Mouse (Mus musculus): Measurements from ENCODE around the gene Tbc1d17.

The Tbc1d17 gene

DNA sequence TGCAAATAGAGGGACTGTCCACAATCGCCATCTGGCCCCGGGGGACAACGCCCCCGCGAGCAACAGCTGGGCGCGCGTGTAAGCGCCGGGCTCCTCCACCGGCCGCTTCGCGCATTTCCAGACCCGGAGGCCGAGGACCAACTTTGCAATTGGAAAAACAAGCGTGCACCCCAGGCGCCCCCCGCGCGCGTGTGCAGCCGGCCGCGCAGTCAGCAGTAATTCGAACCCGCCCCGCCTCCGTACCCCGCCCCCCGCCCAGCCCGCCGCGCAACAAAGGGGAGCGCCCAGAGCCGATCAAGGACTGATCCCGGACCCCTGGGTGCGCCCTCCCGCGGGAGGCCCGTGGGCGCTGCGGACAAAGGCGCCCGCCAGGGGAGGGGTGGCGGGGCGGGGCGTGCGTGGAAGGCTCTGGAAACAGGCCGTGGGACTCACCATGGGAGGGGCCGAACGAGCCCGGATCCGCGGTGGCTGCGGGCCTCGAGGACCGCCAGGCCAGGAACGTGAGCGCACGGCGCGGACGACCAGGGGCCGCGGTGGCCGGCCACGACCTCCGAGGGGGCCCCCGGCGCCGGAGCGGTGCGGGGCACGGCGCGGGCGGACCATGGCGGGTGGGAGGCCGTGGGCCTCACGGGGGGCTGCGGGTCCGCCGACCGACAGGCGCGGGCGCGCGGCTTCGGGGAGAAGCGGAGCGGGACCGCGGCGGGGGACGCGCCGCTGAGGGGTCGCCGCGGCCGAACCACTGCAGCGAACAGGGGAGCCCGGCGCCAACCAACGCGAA is 20.2 kb upstream of the Tbc1d17 start:
- peak; percentile 50 for DNase-seq

DNA sequence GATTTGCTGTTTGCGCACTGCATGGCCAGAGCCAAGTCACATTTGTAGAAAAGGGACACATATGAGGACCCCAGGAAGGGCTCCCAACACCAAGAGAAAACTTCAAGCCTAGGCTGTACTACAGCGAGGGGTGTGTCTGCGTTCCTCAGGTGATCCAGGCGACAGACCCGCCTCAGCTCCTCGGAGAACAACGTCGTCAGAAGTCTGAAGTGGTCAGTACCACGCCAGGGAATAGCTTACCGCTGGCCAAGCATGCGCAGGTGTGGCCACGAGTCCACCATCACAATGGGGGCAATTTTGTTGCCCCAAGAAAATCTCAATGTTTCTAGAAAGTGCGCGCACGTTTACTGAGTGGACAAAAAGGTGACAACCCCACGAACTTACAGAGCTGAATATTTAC is 19.6 kb upstream of the Tbc1d17 start:
- no peak for DNase-seq

DNA sequence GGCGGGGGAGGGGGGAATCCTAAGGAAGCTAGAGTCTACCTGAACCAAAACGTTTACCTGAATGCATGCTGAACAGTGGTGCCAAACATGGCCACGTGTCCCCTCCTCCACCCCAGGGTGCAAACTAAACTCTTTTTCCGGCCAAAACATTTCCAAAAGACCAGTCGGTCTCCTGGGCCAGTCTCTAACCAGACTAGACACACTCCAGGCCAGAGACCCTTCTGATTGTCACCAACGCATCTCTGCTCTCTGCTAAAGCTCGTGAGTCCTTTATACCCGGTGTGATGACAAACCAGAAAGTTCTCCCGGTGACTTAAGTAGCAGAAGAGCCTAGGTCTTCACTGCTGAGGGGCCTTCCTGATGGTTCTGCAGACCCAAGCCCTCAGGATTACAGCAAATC is 18.9 kb upstream of the Tbc1d17 start:
- DNase-seq, result no peak

DNA sequence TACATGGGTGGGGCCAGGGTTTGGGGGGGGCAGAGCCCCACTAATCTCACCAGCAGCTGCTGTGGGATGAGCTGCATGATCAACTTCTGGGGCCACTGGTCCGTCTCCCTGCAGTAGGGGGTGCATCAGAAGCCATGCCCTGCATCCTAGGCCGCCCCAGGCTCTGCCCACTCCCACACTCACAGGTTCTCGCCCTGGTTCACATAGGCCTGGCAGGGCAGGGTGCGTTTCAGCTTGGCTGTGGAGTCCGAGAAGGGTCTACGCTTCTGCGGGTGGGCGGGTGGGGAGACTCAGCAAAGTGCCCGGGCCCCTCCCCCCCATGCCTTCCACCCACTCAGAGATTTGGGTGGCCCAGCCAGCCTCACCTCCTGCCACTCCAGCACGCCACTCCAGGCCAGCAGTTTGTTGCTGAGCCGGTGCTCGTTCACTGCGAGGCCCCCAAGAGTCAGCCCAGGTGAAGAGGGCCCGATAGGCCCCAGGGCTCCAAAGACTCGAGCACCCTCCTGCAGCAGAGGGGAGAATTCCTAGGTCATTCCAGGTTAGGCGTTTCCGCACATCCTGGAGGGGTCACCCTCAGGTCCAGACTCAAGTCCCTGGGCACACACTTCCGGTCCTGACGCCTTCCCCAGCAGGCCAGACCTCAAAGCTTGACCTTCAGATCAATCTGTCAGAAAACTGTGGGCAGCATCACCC is 18.3 kb upstream of the Tbc1d17 start:
- no peak for DNase-seq

DNA sequence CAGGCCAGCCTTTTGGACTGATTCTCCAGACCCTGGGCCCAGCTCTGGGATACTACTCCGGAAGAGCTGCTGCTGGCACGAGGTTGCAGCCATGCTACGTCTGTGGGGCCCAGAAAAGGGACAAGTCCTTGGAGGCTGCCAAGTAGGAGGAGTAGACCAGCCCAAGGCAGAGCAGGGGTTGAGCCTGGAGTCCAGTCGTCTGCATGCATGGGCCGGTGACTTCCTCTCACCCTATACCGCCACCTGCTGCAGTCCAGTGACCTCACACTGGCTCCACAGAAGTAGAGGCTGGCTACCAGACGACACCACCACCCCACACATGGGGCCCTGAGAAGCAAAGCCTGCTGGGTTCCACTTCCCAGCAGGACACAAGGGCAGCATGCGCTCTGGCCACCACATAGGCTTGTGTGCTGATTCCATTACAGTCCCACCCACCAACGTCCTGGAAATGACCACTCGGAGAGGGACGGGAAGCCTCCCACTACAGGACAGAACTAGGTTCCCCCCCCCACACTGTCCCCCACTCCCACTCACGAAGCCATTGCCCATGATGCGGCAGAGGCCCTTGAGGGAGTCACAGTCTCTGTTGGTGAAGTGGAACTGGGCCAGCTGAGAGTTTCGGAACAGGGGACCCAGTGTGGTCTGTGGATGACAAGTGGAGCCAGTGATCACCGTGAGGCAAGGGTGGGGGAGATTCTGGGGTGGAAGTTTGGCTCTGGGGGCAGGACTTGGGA is 17.6 kb upstream of the Tbc1d17 start:
- DNase-seq, result no peak

DNA sequence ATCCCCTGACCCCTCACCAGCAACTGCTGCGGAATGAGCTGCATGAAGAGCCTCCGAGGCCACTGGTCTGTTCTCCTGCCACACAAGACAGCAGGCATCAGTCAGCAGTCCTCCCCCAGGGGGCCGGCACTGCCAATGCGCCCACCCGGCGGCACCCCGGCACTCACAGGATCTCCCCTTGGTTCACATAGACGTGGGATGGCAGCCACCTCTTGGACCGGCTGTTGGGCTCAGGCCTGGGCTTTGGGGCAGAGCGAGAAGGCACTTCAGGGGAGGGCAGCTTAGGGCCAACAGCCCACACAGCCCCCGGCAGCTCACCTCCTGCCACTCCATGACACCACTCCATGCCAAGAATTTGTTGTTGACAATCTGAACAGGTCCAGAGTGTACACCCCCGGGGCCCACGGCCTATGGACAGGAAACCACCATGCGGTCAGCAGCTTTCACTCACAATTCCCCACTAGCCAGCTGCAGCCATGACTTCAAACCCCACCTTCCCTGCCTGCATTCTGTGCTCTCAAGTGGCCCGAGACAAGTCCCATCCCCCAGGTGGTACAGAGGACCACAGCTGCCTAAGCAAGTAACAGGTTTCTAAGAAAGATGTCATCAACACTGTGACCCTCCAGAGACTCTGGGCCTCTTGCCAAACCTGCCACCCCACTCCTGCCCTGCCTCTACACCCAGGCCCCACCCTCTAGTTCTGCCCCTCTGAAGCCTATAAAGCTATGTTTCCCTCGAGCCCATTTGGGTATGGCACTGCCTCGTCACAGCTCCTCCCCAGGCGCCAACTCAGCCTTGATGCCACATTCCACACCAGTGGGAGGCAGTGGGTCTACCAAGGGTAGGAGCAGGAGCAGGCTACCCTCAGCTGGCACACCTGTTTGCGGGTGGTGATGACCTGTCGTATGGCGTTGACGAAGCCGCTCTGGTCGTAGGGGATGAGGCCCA is 16.0 kb upstream of the Tbc1d17 start:
- DNase-seq, result no peak

DNA sequence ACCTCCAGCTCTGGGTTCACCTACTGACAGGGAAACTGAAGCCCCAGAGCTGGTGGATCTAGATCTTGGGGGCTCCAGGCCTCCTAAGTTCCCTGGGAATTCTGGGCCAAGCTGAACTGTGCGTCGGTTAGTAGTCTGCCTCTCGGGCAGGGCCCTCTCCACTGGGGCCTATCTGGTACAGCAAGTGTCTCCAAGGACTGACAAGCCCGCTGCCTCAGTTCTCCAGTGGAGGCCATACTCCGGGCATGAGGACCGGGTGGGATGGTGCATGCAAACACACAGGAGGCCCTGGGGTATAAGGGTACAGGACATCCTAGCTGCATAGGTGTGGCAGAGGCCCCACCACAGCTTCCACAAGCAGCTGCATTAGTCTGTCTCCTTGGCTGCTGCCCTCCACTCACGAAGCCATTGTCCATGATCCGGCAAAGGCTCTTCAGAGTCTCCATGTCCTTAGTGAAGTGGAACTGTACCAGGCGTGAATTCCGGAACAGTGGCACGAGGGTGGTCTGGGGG is 15.2 kb upstream of the Tbc1d17 start:
- DNase-seq, result no peak

DNA sequence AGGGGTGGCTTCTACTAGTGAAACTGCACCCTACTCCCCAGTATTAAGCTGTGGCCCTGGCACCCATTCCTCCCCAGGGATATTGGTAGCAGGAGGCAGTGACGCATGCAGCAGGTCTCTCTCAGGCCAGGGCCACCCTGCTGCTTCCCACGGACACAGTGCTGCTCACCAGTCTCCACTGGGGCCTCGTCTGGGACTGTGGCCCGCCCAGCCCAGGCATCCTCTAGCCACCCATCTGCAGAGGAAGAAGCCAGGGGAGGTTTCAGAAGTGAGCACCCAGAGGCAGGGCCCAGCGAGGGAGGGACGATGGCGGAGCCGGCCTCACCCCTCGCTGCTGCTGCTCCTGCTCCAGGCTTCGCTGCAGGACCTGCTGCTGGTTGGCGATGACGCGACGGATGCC is 14.3 kb upstream of the Tbc1d17 start:
- no peak for DNase-seq

DNA sequence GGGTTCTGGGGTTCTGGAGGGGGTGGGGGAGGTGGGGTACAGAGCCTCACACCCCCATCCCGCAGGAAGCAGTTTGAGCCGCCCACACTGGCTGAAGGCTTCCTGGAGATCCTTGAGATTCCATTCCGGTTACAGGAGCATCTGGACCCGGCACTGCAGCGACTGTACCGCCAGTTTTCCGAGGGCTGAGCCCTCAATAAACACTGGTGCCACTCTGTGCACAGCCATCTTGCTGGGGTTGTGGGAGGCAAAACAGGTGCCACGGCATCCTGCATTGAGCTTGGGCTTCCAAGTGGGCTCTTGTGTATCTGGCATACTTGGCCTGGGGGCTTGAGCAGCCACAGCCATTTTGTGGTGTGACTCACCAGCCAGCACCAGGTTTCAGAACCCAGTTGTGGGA is 13.6 kb upstream of the Tbc1d17 start:
- no peak for DNase-seq

DNA sequence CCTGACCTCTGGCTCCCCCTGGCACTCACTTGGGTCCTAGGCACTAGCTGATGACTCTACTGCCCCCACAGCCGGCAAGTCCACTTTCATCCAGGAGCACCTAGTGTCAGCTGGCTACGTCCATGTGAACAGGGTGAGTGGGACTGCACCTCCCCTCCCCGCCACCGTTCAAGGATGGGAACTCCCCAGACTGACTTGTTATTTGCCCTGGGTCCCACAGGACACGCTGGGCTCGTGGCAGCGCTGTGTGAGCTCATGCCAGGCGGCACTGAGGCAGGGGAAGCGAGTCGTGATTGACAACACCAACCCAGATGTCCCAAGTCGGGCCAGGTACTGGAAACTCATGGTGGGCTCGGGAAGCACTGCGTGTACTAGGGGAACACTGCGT is 12.5 kb upstream of the Tbc1d17 start:
- no peak for DNase-seq

DNA sequence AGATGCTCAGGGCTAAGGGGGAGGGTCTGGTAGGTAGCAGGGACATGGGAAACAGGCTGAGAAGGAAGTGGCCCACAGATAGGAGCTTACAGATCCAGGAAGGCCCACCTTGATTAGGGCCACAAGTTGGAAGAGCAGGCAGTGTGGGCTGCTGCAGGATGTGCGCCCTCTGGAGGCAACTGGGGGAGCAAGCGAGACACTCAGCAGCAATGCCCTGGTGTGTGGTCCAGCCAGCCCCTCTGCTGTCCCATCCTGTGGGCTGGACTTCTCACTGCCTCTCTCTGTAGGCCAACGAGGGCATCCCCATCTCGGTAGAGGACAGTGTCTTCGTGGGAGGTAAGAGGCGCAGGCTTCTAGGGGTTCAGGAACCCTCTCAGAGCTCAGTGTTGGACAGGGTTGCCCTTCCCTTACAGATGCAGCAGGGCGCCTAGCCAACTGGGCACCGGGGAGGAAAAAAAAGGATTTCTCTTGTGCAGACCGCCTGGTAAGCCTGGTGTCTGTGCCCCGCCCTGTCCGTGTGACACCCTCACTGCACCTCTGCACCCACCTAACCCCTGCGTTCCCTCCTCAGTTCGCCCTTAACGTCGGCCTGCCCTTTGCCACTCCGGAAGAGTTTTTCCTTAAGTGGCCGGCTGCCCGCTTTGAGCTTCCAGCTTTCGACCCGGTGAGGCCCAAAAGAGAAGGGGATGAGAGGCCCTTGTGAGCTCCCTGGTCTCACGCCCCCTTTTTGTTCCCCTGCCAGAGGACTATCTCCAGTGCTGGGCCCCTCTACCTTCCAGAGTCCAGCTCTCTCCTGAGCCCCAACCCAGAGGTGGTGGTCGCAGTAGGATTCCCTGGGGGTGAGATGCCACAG is 11.9 kb upstream of the Tbc1d17 start:
- DNase-seq, result peak; percentile 77

DNA sequence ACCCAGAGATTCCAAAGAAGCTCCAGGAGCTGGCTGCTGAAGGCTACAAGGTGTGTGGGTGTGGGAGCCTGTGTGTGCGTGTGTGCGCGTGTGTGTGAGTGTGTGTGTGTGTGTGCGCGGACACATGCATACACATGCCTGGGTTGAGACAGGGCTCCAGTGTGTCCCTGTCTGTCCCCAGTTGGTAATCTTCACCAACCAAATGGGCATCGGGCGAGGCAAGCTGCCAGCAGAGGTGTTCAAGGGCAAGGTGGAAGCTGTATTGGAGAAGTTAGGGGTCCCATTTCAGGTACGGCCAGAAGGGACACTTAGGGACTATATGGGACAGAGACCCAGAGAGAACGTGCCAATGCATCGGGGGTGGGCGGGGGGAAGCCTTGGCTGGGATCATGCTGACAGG is 11.0 kb upstream of the Tbc1d17 start:
- DNase-seq, result no peak

DNA sequence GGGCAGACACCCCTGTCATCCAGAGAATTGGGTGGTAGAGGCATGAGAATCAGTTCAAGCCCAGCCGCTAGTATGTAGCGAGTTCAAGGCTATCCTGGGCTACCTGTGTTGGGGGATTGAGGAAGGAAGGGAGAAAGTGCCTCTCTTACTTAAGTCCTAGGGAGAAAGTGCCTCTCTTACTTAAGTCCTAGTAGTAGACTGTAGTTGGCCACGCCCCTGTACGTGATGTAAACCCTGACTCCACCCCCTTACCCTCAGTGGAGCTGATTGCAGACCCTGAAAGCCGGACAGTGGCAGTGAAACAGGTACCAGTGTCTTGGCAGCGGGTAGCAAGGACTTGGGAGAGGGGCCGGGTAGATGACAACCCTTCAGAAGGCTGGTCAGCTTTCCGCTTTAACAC is 9.0 kb upstream of the Tbc1d17 start:
- DNase-seq, result no peak

DNA sequence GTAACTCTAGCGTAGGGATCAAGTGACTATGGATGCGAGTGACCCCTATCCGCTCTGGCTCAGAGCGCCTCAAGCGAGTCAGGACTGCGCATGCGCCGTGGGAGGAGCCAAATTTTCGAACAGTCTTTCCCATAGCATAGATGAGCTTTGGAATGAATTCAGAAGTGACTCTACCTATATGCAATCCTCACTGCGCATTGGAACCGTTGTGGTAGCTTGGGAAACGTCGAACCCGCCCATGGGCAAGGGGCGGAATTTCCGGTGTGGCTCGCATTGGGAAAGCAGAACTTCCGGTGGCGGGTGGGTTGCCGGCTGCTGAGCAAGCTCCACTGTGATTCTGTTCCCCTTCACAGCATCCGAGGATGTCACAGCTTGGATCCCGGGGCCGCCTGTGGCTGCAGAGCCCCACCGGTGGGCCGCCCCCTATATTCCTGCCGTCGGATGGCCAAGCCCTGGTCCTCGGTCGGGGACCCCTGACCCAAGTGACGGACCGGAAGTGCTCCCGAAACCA is 8.2 kb upstream of the Tbc1d17 start, which contains the start of gene Pnkp:
Pnkp (plus strand) TSS at position 98 of the 511 bp plus-strand sequence.
- DNase-seq, result peak; percentile 88

DNA sequence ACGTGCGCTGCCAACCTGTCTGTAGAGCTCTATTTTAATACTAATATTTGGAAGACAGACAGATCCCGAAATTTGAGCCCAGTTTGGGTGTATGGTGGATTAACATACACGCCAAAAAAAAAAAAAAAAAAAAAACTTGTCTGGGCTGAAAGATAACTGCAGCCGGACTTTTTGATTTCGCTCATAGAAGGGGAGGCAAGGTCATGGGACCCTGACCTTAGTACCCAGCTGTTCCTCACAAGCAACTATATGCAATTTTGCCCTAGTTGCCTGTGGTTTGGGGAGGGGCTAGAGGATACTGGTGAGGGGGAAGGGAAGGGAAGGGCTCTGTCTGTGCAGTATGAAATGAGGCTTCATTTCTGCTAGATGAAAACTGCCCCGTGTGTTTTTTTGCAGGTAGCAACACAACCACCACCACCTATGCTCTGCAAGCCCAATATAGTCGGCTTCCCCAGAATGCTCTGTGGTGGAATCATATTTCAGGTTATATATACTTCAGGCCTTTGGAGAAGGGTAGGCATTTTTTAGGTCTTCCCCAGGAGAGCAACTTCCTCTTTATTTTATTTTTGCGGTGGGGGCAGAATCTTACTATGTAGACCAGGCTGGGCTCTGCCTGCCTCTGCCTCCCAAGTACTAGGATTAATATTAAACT is 7.5 kb upstream of the Tbc1d17 start:
- no peak for DNase-seq

DNA sequence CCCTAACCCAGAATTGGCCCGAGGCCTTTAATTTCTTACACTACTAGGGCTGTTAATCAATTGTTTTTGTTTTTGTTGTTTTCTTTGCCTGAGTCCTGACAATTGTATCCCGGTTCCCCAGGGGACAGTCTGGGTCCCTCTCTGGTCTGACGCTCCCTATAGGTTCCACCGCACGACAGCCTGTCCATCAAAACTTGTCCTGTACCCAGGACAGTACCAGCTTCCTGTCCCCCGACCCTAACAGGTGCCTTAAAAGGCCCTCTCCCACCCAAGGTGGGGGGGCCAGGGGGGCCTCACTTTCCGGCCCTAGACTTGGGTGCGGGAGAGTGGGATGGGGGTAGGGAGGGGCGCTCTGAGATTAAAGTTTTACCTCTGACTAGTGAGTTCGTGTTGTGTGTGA is 6.2 kb upstream of the Tbc1d17 start:
- no peak for DNase-seq

DNA sequence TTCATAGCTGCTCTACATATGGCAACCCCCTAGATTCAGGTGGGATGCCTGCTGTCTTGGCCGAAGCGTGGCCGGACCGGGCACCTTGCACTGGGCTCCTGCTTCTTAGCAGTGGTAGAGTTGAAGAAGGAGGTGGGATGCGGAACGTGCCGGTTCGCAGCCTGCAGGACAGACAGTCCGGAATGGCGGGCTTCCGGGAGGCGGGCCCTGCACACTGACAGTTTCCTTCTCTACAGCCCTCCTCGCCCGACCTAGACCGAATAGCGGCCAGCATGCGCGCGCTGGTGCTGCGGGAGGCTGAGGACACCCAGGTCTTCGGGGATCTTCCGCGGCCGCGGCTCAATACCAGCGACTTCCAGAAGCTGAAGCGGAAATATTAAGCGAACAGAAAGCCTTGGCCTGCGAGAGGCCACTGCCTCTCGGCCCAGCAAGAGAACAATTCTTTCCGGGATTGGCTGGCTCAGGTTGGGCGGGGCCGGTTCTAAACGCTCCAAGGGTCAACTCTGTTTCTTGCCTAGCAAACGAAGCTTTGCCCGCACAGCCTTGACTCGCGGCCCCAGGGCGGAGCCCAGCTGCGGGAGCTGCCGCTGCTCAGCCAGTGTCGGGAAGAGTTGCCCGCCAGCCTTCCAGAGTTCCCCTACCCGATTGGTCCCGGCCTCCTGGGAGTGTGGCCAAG is 5.6 kb upstream of the Tbc1d17 start:
- peak; percentile 72 for DNase-seq

DNA sequence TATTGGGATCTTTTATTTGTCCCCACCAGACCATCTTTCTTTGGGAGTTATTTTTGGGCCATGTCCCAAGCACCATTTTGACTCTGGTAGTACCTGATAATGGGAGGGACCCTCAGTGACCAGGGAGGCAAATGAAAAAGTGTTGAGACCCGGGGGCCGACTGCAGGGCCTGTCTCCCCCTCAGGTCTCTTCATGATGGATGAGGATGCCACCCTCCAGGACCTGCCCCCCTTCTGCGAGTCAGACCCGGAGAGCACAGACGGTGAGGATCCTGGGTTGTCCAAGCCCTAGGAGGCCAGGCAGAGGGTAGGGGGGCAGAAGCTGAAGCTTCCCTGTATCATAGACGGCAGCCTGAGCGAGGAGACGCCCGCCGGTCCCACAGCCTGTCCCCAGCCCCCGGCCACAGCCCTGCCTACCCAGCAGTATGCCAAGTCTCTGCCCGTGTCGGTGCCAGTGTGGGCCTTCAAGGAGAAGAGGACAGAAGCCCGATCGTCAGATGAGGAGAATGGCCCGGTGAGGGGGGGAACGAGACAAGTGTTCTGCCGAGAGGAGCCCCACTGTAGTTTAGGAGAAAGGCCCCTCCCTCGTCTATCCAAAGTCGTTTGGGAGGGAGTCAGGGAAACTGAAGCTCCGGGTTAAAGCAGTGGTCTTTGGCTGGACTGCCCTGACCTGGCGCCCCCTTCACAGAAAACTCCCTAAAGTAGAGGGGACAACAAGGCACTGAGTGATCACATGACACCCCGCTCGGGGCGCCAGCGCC is 4.9 kb upstream of the Tbc1d17 start:
- no peak for DNase-seq

DNA sequence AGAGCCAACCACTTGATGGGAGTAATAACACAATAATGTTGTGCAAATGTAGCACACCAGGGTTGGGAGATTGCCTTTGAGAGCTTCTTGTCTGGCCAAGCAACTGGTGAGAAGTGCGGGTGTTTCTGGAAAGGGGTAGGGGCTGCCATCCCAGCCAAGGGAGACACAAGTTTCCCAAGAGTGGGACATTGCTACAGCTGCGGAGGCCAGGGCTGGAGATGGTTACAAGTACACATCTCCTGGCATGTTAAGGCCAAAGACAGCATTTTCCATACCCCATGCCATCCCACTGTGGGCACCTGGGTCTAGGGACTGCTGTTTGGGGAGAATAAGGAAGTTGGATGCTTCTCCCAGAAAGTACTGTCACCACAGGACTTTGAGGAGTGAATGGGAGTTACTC is 4.2 kb upstream of the Tbc1d17 start:
- no peak for DNase-seq
